Mouse (Mus musculus): ENCODE data around the gene AC124502.3.

The AC124502.3 gene

GRCm38 (mm10) chr19:5023621-5024479, 14.8 kb upstream of the AC124502.3 start, which contains the start of gene Slc29a2:
Gene Slc29a2, plus strand, starts transcription at chr19:5023860.
- peak; percentile 92 for ATAC-seq (ENCODE audit: insufficient number of reproducible peaks, low FRiP score, low TSS enrichment)

GRCm38 (mm10) chr19:5026111-5026510, 12.6 kb upstream of the AC124502.3 start:
- no peak for ATAC-seq (ENCODE audit: insufficient number of reproducible peaks, low FRiP score, low TSS enrichment)

- no peak for ATAC-seq (ENCODE audit: insufficient number of reproducible peaks, low FRiP score, low TSS enrichment)
These were observed 6.0 kb upstream of the AC124502.3 start for GRCm38 (mm10) chr19:5032686-5033085.

GRCm38 (mm10) chr19:5036577-5036976, 2.1 kb upstream of the AC124502.3 start:
- no peak for ATAC-seq (ENCODE audit: insufficient number of reproducible peaks, low FRiP score, low TSS enrichment)

- peak; percentile 16; the same call in 1 of the 2 replicates for ATAC-seq (ENCODE audit: insufficient number of reproducible peaks, low FRiP score, low TSS enrichment)
These were observed 766 bp upstream of the AC124502.3 start for GRCm38 (mm10) chr19:5037678-5038571.

GRCm38 (mm10) chr19:5039301-5040114, 817 bp downstream of the AC124502.3 start:
- ATAC-seq (ENCODE audit: insufficient number of reproducible peaks, low FRiP score, low TSS enrichment), result no peak

- peak; percentile 43; the same call in 1 of the 2 replicates for ATAC-seq (ENCODE audit: insufficient number of reproducible peaks, low FRiP score, low TSS enrichment)
These were observed 2.3 kb downstream of the AC124502.3 start, which contains the start of gene Brms1 for GRCm38 (mm10) chr19:5040862-5041523. Gene Brms1, plus strand, starts transcription at chr19:5041354.

GRCm38 (mm10) chr19:5041588-5041987, 2.9 kb downstream of the AC124502.3 start:
- no peak for ATAC-seq (ENCODE audit: insufficient number of reproducible peaks, low FRiP score, low TSS enrichment)

GRCm38 (mm10) chr19:5045531-5045930, 6.8 kb downstream of the AC124502.3 start:
- ATAC-seq (ENCODE audit: insufficient number of reproducible peaks, low FRiP score, low TSS enrichment), result no peak

- no peak for ATAC-seq (ENCODE audit: insufficient number of reproducible peaks, low FRiP score, low TSS enrichment)
These were observed 9.7 kb downstream of the AC124502.3 start for GRCm38 (mm10) chr19:5048138-5049056.

GRCm38 (mm10) chr19:5049325-5049724, 10.6 kb downstream of the AC124502.3 start:
- ATAC-seq (ENCODE audit: insufficient number of reproducible peaks, low FRiP score, low TSS enrichment), result no peak

- ATAC-seq (ENCODE audit: insufficient number of reproducible peaks, low FRiP score, low TSS enrichment), result no peak
These were observed 11.6 kb downstream of the AC124502.3 start, which contains the start of gene Rin1 for GRCm38 (mm10) chr19:5050047-5050905. Gene Rin1, plus strand, starts transcription at chr19:5050481.

- ATAC-seq (ENCODE audit: insufficient number of reproducible peaks, low FRiP score, low TSS enrichment), result no peak
These were observed 12.3 kb downstream of the AC124502.3 start for GRCm38 (mm10) chr19:5051031-5051430.

- no peak for ATAC-seq (ENCODE audit: insufficient number of reproducible peaks, low FRiP score, low TSS enrichment)
These were observed 12.8 kb downstream of the AC124502.3 start for GRCm38 (mm10) chr19:5051515-5051914.

GRCm38 (mm10) chr19:5052166-5052822, 13.6 kb downstream of the AC124502.3 start:
- ATAC-seq (ENCODE audit: insufficient number of reproducible peaks, low FRiP score, low TSS enrichment), result no peak; the same call in 1 of the 2 replicates

GRCm38 (mm10) chr19:5052853-5053252, 14.2 kb downstream of the AC124502.3 start:
- ATAC-seq (ENCODE audit: insufficient number of reproducible peaks, low FRiP score, low TSS enrichment), result no peak

GRCm38 (mm10) chr19:5053909-5054308, 15.2 kb downstream of the AC124502.3 start:
- ATAC-seq (ENCODE audit: insufficient number of reproducible peaks, low FRiP score, low TSS enrichment), result no peak
